Mouse (Mus musculus): ENCODE results near the gene Cdc73.

Cdc73 gene

DNA sequence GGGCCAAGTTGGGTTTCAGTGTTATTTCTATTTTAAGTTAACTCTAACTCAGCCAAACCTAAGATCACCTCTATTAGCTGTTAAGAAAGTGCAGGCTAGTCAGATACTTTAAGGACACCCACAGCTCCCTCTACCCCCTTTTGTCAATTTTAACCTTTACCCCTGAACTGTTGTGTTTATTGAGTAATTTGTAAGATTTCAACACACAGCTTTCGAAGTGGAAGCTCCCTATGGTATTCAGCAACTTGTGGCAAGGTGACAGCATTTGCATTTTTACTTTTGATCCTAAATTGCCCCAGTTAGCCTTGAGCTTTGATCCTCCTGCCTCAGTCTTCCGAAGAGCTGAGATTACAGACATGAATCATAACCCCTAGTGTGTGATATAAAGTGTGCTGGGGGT, 148.1 kb downstream of the Cdc73 start:
- in situ Hi-C loops (cut with MboI, MseI): no loop called here
